Mouse (Mus musculus): Measurements from ENCODE around the gene Mucl1. TPM values are rescaled to one million over a fixed set of nuclear protein-coding genes. Genes with fewer than 3 reads are reported as not detected.
"Not testable (repeated sequence)": the region's sequence is repeated elsewhere in the genome, so short reads cannot be mapped to it uniquely, and the experiment has no call there.

Gene Mucl1
- not detected for total RNA-seq (2021)
- long read RNA-seq, experiment 1: 0 reads
- long read RNA-seq, experiment 2: 0 reads

GRCm38 (mm10) chr15:103755369-103755768 is at the start of gene Mucl1:
TSS of gene Mucl1 (minus strand) at chr15:103755469.
- Histone ChIP-seq H3K27ac (no peak within 1 kb of the TSS), H3K4me3 (no peak within 1 kb of the TSS)
- TF ChIP-seq CTCF (conservative IDR thresholded peaks at IDR 0.05): no peak
- DNase-seq (ENCODE audit: low spot score in 2 of 2): no peak

GRCm38 (mm10) chr15:103766836-103767235 is 11.6 kb upstream of the Mucl1 start:
- not testable (repeated sequence) for H3K4me3 ChIP-seq, H3K27ac ChIP-seq
- peak in 1 of 2 experiments; percentile 30 for DNase-seq (ENCODE audit: low spot score in 2 of 2)
- peak; percentile 78 for TF ChIP-seq CTCF (conservative IDR thresholded peaks at IDR 0.05)

- DNase-seq (ENCODE audit: low spot score in 2 of 2): not testable (repeated sequence)
Observed at GRCm38 (mm10) chr15:103716861-103717260, 38.4 kb downstream of the Mucl1 start.

More at GRCm38 (mm10) chr15:103716861-103717260, 38.4 kb downstream of the Mucl1 start:
- H3K4me3 ChIP-seq, H3K27ac ChIP-seq: not testable (repeated sequence)

Other genes with a start within 250 kb of the Mucl1 start
- gene Ppp1r1a, start 217.5 kb downstream of the Mucl1 start, total RNA-seq (2021): 100 to 1,000 TPM; 118 to 136 TPM
- 1 to 10 TPM in 1 of 2 experiments, not detected in 1; 1.7 TPM for gene Glycam1, start 190.4 kb downstream of the Mucl1 start, total RNA-seq (2021)
- gene Mucl2, start 143.8 kb upstream of the Mucl1 start, total RNA-seq (2021): not detected